Mouse (Mus musculus): ENCODE data around the gene Il21r. TPM values are rescaled to one million over a fixed set of nuclear protein-coding genes. Genes with fewer than 3 reads are reported as not detected.

Il21r gene
- total and polyA plus RNA-seq, 3 experiments: 103 to 252 (median 142) TPM

DNA sequence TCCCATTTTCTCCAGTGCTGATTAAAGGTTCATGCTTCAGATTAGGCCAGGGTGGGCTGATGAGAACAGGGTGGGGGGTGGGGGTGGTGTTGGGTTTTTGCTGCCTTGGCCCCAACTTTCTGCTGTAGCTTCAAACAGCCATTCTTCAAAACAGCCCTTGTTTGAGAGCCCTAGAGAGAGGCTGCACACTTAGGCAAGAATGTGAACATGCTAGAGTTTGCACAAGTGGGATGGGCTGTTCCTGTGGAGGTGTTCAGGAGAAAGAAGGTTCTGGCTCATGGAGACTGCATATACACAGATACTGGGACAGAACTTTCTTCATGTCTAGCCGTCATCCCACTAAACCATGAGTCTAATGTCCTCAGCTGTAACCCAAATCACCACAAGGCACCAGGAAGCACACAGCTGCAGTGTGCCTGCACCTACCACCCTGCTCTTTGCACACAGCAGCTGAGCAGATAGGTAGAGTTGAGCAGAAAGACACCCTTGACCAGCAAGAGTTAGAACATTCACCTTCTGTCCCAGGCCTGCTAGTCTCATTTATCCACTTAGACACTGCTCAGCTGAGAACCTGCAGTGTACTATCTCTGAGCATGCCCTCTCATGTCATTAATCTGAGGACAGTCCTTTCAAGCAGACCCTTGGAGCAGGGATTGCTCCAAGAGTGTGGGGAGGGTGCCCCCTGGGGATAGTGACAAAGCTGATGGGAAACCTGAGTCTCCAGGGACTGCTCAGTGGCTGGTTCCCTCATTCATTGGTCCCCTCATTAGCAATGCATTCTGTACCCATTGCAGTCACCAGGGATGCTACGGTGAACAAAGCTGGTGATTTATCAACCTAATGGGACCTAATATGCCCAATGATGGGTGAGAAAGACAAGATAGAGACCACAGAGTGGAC, 3.3 kb downstream of the Il21r start (continued):
- no peak for TF ChIP-seq ZC3H11A (IDR thresholded peaks at IDR 0.05; ENCODE audit: low read depth, low read length)
- TF ChIP-seq BHLHE40 (IDR thresholded peaks at IDR 0.05; ENCODE audit: low read depth, low read length): peak; percentile 68
- no peak for TF ChIP-seq JUN (IDR thresholded peaks at IDR 0.05; ENCODE audit: insufficient read depth, low read depth, low read length)
- no peak for TF ChIP-seq MYC (IDR thresholded peaks at IDR 0.05; ENCODE audit: low read depth, low read length)
- peak; percentile 67 for TF ChIP-seq MAZ (IDR thresholded peaks at IDR 0.05; ENCODE audit: low read depth, low read length)
- 0 out of 2 replicates have a peak, but pooled peaks have one; percentile 21 for TF ChIP-seq POLR2A (IDR thresholded peaks at IDR 0.05; ENCODE audit: low read depth, low read length)

DNA sequence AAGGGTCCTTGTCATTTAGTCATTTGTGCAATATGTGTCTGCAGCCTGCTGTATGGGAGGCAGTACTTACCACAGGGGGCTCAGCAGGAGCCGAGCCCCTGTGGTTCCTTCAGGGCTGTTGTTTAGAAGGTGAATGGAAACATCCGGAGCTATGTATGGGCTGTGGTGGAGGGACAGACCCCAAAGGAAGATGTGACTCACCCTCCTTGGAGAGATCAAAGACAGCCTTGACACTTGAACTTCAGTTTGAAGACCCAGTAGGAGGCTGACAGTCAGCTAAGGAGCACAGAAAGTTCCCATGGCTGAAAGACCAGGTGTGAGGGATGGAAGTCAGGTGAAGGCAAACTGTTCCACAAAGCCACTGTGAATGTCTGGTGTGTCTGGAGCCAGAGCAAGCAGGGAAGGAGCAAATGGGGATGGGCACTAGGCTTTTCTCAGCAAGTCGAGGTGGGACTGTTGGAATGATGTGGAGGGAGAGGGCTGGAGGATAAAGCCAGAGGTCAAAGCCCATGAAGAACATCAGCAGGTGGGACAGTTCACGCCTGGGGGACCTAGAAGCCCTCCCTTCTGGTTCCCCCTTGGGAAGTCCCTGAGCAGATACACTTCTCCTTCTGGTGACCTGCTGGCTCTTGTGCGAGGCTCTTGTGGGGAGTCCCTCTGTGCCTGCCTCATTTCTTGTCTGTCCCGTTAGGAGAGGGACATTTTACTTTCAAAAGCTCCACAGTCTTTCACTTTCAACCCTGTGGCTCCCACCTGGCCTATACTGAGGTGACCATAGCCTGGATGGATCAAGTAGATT, 4.4 kb downstream of the Il21r start:
- Histone ChIP-seq H3K4me2 (ENCODE audit: insufficient read depth, low read depth, poor library complexity, severe bottlenecking) (peak overlapping the region; percentile 92), H3K36me3 (replicated peaks in 1 of 2; ENCODE audit: control insufficient read depth in 1 of 2, insufficient read depth in 1 of 2, low read length in 1 of 2) (peaks cover 55 to 71% of the 10 kb centered on the region in 2 experiments), H3K4me3 (replicated peaks in 1 of 3; ENCODE audit: low read depth in 2 of 3, low read length in 2 of 3, poor library complexity in 1 of 3) (peak overlapping the region; percentile 28 to 86 (median 86)), H3K9ac (ENCODE audit: insufficient read depth, low read depth) (peak overlapping the region; percentile 93), H3K27ac (ENCODE audit: insufficient read depth, low read depth) (peak overlapping the region; percentile 100), H3K79me2 (replicated peaks; ENCODE audit: control insufficient read depth, extremely low read depth, insufficient read depth, poor library complexity, severe bottlenecking) (peaks cover 85% of the 10 kb centered on the region), H3K4me1 (ENCODE audit: control insufficient read depth in 1 of 2, insufficient read depth in 2 of 2) (peaks cover 8 to 46% of the 10 kb centered on the region in 2 experiments), H3K27me3 (replicated peaks) (no peaks in the 10 kb centered on the region), H3K9me3 (replicated peaks; ENCODE audit: low read length) (peaks cover 7% of the 10 kb centered on the region)
- peak; percentile 93 for DNase-seq (ENCODE audit: extremely low read depth)
- in situ Hi-C loops (cut with MboI; ENCODE audit: low pct_ligation_motif_present, low pct_unique_long_range_greater_than_20kb, low sequenced_read_pairs) (no loop called here), dilution Hi-C loops (cut with MboI; ENCODE audit: extremely low pct_ligation_motif_present, extremely low pct_unique_long_range_greater_than_20kb, low sequenced_read_pairs) (no loop called here)
- TF ChIP-seq JUN (IDR thresholded peaks at IDR 0.05; ENCODE audit: insufficient read depth, low read depth, low read length): peak; percentile 96
- no peak for TF ChIP-seq MXI1 (IDR thresholded peaks at IDR 0.05; ENCODE audit: low read depth, low read length)
- TF ChIP-seq USF1 (IDR thresholded peaks at IDR 0.05; ENCODE audit: low read depth, low read length): no peak
- no peak for TF ChIP-seq ZC3H11A (IDR thresholded peaks at IDR 0.05; ENCODE audit: low read depth, low read length)
- no peak for TF ChIP-seq SIN3A (IDR thresholded peaks at IDR 0.05; ENCODE audit: low read length)
- no peak for TF ChIP-seq USF2 (conservative IDR thresholded peaks at IDR 0.05; ENCODE audit: low read depth, low read length)
- no peak for TF ChIP-seq ZMIZ1 (IDR thresholded peaks at IDR 0.05; ENCODE audit: low read depth, low read length)
- TF ChIP-seq CTCF (conservative IDR thresholded peaks at IDR 0.05 in 1 of 2, IDR thresholded peaks at IDR 0.05 in 1 of 2; ENCODE audit: low read depth in 2 of 2, low read length in 2 of 2): no peak
- peak; percentile 91 for TF ChIP-seq MEF2A (IDR thresholded peaks at IDR 0.05; ENCODE audit: borderline replicate concordance, low read depth, low read length)
- TF ChIP-seq MAX (IDR thresholded peaks at IDR 0.05; ENCODE audit: low read length): no peak; the same call in 1 of the 2 replicates
- TF ChIP-seq NRF1 (IDR thresholded peaks at IDR 0.05; ENCODE audit: low read depth, low read length): 0 out of 2 replicates have a peak, but pooled peaks have one; percentile 16
- TF ChIP-seq BHLHE40 (IDR thresholded peaks at IDR 0.05; ENCODE audit: low read depth, low read length): peak; percentile 87
- TF ChIP-seq JUND (conservative IDR thresholded peaks at IDR 0.05; ENCODE audit: low read depth, low read length): peak; percentile 97
- TF ChIP-seq POLR2AphosphoS2 (IDR thresholded peaks at IDR 0.05; ENCODE audit: low read depth, low read length): no peak
- TF ChIP-seq CHD1 (IDR thresholded peaks at IDR 0.05; ENCODE audit: low read depth, low read length): no peak; the same call in 1 of the 2 replicates
- no peak for TF ChIP-seq PAX5 (IDR thresholded peaks at IDR 0.05; ENCODE audit: low read length)
- peak; percentile 62 for TF ChIP-seq TBP (conservative IDR thresholded peaks at IDR 0.05; ENCODE audit: low read depth, low read length)
- no peak; the same call in 1 of the 2 replicates for TF ChIP-seq HCFC1 (IDR thresholded peaks at IDR 0.05; ENCODE audit: low read depth, low read length)
- peak; percentile 22 for TF ChIP-seq SMC3 (IDR thresholded peaks at IDR 0.05; ENCODE audit: low read depth, low read length)
- 0 out of 2 replicates have a peak, but pooled peaks have one; percentile 3 for TF ChIP-seq ELF1 (IDR thresholded peaks at IDR 0.05; ENCODE audit: low read depth, low read length)
- TF ChIP-seq UBTF (IDR thresholded peaks at IDR 0.05; ENCODE audit: low read depth, low read length): no peak
- peak; percentile 89 for TF ChIP-seq IRF4 (IDR thresholded peaks at IDR 0.05; ENCODE audit: low read depth, low read length)
- no peak; the same call in 1 of the 2 replicates for TF ChIP-seq POLR2A (IDR thresholded peaks at IDR 0.05; ENCODE audit: low read depth, low read length)
- TF ChIP-seq MYC (IDR thresholded peaks at IDR 0.05; ENCODE audit: low read depth, low read length): no peak
- TF ChIP-seq NELFE (IDR thresholded peaks at IDR 0.05; ENCODE audit: low read depth, low read length): no peak
- peak; percentile 83 for TF ChIP-seq CHD2 (IDR thresholded peaks at IDR 0.05; ENCODE audit: low read length)
- no peak for TF ChIP-seq GABPA (IDR thresholded peaks at IDR 0.05; ENCODE audit: insufficient replicate concordance, low read depth, low read length)
- no peak for TF ChIP-seq ZKSCAN1 (IDR thresholded peaks at IDR 0.05; ENCODE audit: borderline replicate concordance, low read depth, low read length)
- peak; percentile 94 for TF ChIP-seq ETS1 (conservative IDR thresholded peaks at IDR 0.05; ENCODE audit: low read depth, low read length)
- no peak for TF ChIP-seq E2F4 (IDR thresholded peaks at IDR 0.05; ENCODE audit: insufficient replicate concordance, low read depth, low read length)
- TF ChIP-seq ZNF384 (IDR thresholded peaks at IDR 0.05; ENCODE audit: low read depth, low read length): no peak
- TF ChIP-seq EP300 (IDR thresholded peaks at IDR 0.05; ENCODE audit: low read length): peak; percentile 97
